Mouse (Mus musculus) ES-E14 (cell line): ENCODE results near the gene Mrps6.

Source experiments
- HCFC1 ChIP-seq: IDR thresholded peaks from 2 replicates; pipeline ENCODE4 v1.6.1; 2012; ENCODE audit warnings: low read length, inconsistent platforms, borderline replicate concordance; ENCODE audit not compliant: insufficient read depth
- MAFK ChIP-seq: IDR thresholded peaks from 2 replicates; pipeline ENCODE4 v1.6.1; 2014; ENCODE audit warnings: mild to moderate bottlenecking, low read depth, low read length, inconsistent platforms; ENCODE audit not compliant: insufficient read depth
- ZC3H11A ChIP-seq: IDR thresholded peaks from 2 replicates; pipeline ENCODE4 v1.6.1; 2012; ENCODE audit warnings: low read depth, mild to moderate bottlenecking, inconsistent platforms, low read length, borderline replicate concordance
- ZNF384 ChIP-seq: IDR thresholded peaks from 2 replicates; pipeline ENCODE4 v1.6.1; 2012; ENCODE audit warnings: low read depth, low read length, inconsistent platforms

DNA sequence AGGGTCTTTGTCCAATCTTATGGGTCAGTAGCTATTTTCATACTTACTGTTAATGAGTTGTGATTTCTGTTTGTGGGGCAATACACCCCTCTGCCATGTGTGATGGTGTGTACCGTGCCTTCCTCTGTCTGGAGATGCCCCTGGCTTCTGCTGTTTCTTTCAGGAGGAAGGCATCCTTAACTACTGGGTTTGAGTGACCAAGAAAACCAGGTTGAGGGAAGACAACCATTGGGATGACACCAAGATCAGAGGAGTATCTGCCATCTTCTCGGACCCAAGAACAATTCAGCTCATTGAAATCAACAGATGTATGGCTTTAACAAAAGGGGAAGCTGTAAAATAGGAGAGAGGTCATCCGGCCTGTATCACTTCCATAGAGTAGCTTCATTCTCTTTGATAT, 24.8 kb upstream of the Mrps6 start:
- no peak for TF ChIP-seq ZNF384
- no peak for TF ChIP-seq MAFK
- no peak for TF ChIP-seq HCFC1
- no peak for TF ChIP-seq ZC3H11A
